Mouse (Mus musculus): Measurements from ENCODE around the gene Rpl26.
A peak's percentile ranks its signal among the peaks of the same experiment; 100 is the strongest.

Rpl26 gene

GRCm38 (mm10) chr11:68891823-68892222, 9.6 kb upstream of the Rpl26 start:
- DNase-seq = no peak

- no peak for DNase-seq
Measured at GRCm38 (mm10) chr11:68892233-68892832, 9.1 kb upstream of the Rpl26 start.

GRCm38 (mm10) chr11:68893911-68894464, 7.4 kb upstream of the Rpl26 start:
- DNase-seq = no peak

- no peak for DNase-seq
Measured at GRCm38 (mm10) chr11:68896247-68896646, 5.1 kb upstream of the Rpl26 start.

- DNase-seq = peak; percentile 68
Measured at GRCm38 (mm10) chr11:68897120-68897519, 4.3 kb upstream of the Rpl26 start.

- DNase-seq = no peak
Measured at GRCm38 (mm10) chr11:68897838-68898237, 3.5 kb upstream of the Rpl26 start.

GRCm38 (mm10) chr11:68898790-68899189, 2.6 kb upstream of the Rpl26 start:
- no peak for DNase-seq

- no peak for DNase-seq
Measured at GRCm38 (mm10) chr11:68899815-68900214, 1.6 kb upstream of the Rpl26 start.

- DNase-seq = no peak
Measured at GRCm38 (mm10) chr11:68900519-68901350, 648 bp upstream of the Rpl26 start.

- no peak for DNase-seq
Measured at GRCm38 (mm10) chr11:68902047-68902364, 623 bp downstream of the Rpl26 start.

- no peak for DNase-seq
Measured at GRCm38 (mm10) chr11:68902367-68902766, 984 bp downstream of the Rpl26 start.

GRCm38 (mm10) chr11:68902823-68903222, 1.4 kb downstream of the Rpl26 start:
- no peak for DNase-seq

- DNase-seq = no peak
Measured at GRCm38 (mm10) chr11:68903775-68904174, 2.4 kb downstream of the Rpl26 start.

GRCm38 (mm10) chr11:68904375-68905137, 3.2 kb downstream of the Rpl26 start:
- DNase-seq = peak; percentile 75

- no peak for DNase-seq
Measured at GRCm38 (mm10) chr11:68905138-68905531, 3.8 kb downstream of the Rpl26 start.

GRCm38 (mm10) chr11:68905665-68906460, 4.5 kb downstream of the Rpl26 start:
- no peak for DNase-seq

- DNase-seq = no peak
Measured at GRCm38 (mm10) chr11:68906461-68906790, 5.0 kb downstream of the Rpl26 start.

GRCm38 (mm10) chr11:68907251-68907650, 5.9 kb downstream of the Rpl26 start:
- no peak for DNase-seq

GRCm38 (mm10) chr11:68908846-68909503, 7.6 kb downstream of the Rpl26 start:
- DNase-seq = peak; percentile 22

GRCm38 (mm10) chr11:68911531-68912177, 10.3 kb downstream of the Rpl26 start:
- no peak for DNase-seq

GRCm38 (mm10) chr11:68914566-68914965, 13.2 kb downstream of the Rpl26 start:
- DNase-seq = no peak

GRCm38 (mm10) chr11:68923191-68923590, 21.8 kb downstream of the Rpl26 start:
- no peak for DNase-seq

All from thymus, postnatal 14 days (tissue).